Mouse (Mus musculus) myocyte (in vitro differentiated cells): ENCODE data around the gene Top1.

Experiments
- MYOD1 ChIP-seq, 3 experiments: IDR thresholded peaks; one replicate each; pipeline ENCODE4 v1.6.1; 2011; ENCODE audit warnings: control low read depth in 2 of 3, low read depth in 2 of 3, mild to moderate bottlenecking in 2 of 3, moderate library complexity in 1 of 3; ENCODE audit not compliant: insufficient read length in 2 of 3, control insufficient read depth in 1 of 3
- MYOG ChIP-seq, 3 experiments: IDR thresholded peaks; one replicate each; pipeline ENCODE4 v1.6.1; 2011; ENCODE audit warnings: control low read depth in 2 of 3, low read depth in 2 of 3, mild to moderate bottlenecking in 2 of 3; ENCODE audit not compliant: insufficient read length in 2 of 3, control insufficient read depth in 1 of 3, insufficient read depth in 1 of 3

DNA sequence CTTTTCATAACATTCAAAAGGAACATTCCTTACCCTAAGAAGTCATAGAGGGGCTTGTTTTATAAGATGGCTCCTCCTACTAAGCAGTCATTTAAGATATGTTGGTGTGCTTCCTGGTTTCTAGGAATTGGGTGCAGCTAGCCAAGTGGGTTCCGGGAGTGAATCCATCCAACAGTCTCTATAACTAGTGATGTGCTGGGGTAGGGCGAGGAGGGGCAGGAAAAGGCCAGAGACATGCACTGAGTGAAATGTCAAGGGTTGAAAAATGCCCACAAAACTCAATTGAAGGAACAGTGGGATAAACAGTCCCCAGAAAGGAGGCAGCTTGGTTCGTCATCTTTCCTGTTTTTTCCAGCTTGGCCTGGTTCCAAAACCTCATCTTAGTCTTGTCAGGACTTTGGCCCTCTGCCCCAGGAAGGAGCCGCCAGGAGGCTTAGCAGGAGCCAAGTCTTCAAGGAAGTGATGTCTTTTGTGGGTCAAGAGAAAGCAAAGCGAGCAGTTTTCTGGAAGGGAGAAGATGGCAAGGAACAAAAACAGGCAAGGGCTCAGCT lies 24.0 kb upstream of the Top1 start:
- no peak for TF ChIP-seq MYOG (IDR thresholded peaks at IDR 0.05; ENCODE audit: control insufficient read depth in 1 of 3, insufficient read depth in 1 of 3, insufficient read length in 2 of 3, low read depth in 2 of 3)
- no peak for TF ChIP-seq MYOD1 (IDR thresholded peaks at IDR 0.05; ENCODE audit: control insufficient read depth in 1 of 3, insufficient read length in 2 of 3, low read depth in 2 of 3)
